Mouse (Mus musculus) stomach, embryonic 14.5 days (tissue): ENCODE measurements around the gene Lyz1. TPM values are rescaled to one million over a fixed set of nuclear protein-coding genes. Genes with fewer than 3 reads are reported as not detected.

Experiments
- ATAC-seq: fragments of 200-750 bp; cut with Nextera tagmentation; 2 replicates; pipeline ENCODE4 v1.8.0; 2017; ENCODE audit warnings: low read depth, moderate TSS enrichment; ENCODE audit not compliant: insufficient number of reproducible peaks, insufficient read depth, low FRiP score
- H3K27ac ChIP-seq: fragments of 300-500 bp; sonication (generic); 2 replicates; pipeline ENCODE4 v1.5.1; 2014; ENCODE audit warnings: mild to moderate bottlenecking, low read length, moderate library complexity, mixed read lengths
- H3K27me3 ChIP-seq: fragments of 300-500 bp; sonication (generic); 2 replicates; pipeline ENCODE4 v1.6.1; 2014; ENCODE audit warnings: low read length, control low read depth, mixed read lengths; ENCODE audit not compliant: control insufficient read depth, insufficient read depth
- H3K36me3 ChIP-seq: fragments of 300-500 bp; sonication (generic); 2 replicates; pipeline ENCODE4 v1.6.1; 2014; ENCODE audit warnings: mild to moderate bottlenecking, control low read depth, low read length, moderate library complexity, mixed read lengths; ENCODE audit not compliant: control insufficient read depth, insufficient read depth
- H3K4me1 ChIP-seq: fragments of 300-500 bp; sonication (generic); 2 replicates; pipeline ENCODE4 v1.6.1; 2014; ENCODE audit warnings: low read length, control low read depth, mixed read lengths; ENCODE audit not compliant: control insufficient read depth, insufficient read depth
- H3K4me2 ChIP-seq: fragments of 300-500 bp; sonication (generic); replicated peaks from 2 replicates; pipeline ENCODE4 v1.6.1; 2014; ENCODE audit warnings: low read depth, low read length, control low read depth
- H3K4me3 ChIP-seq: fragments of 300-500 bp; sonication (generic); 2 replicates; pipeline ENCODE4 v1.5.1; 2014; ENCODE audit warnings: low read depth, low read length, control low read depth
- H3K9ac ChIP-seq: fragments of 300-500 bp; sonication (generic); replicated peaks from 2 replicates; pipeline ENCODE4 v1.6.1; 2014; ENCODE audit warnings: low read depth, mild to moderate bottlenecking, control low read depth, low read length, moderate library complexity, mixed read lengths
- H3K9me3 ChIP-seq: fragments of 300-500 bp; sonication (generic); 2 replicates; pipeline ENCODE4 v1.6.1; 2016; ENCODE audit warnings: low read depth, low read length, control low read depth; ENCODE audit not compliant: control insufficient read depth
- WGBS: fragments of 180-500 bp; shearing (Covaris S2); extraction: QIAGEN DNeasy Blood & Tissue Kit; methylation state at CpG from one replicate; pipeline ENCODE4 v1.1.7; 2014; 5-methylcytosine and 5-hydroxymethylcytosine counted together
- polyA plus RNA-seq: library from polyadenylated mRNA; unstranded; fragments of >200 nt; fragmentation: Nextera tagmentation; extraction: Ambion mirVana; gene quantifications from 2 replicates; pipeline ENCODE4 v1.2.1, GENCODE M21; 2014

Gene Lyz1
- polyA plus RNA-seq, 1 experiment from 2014 or later, result not detected

GRCm38 (mm10) chr10:117320571-117320981 lies 27.9 kb upstream of the Lyz1 start:
- no peaks in the 10 kb centered on the region for H3K4me1 ChIP-seq
- no peaks in the 10 kb centered on the region for H3K27me3 ChIP-seq
- no peaks in the 10 kb centered on the region for H3K36me3 ChIP-seq
- 77% methylated on average over 3 of the region's 3 CpGs for WGBS
- H3K27ac ChIP-seq, result no peak overlapping the region
- no peaks in the 10 kb centered on the region for H3K9me3 ChIP-seq
- ATAC-seq, result no peak
- no peak overlapping the region for H3K4me3 ChIP-seq
- H3K4me2 ChIP-seq, result no peak overlapping the region
- H3K9ac ChIP-seq, result no peak overlapping the region

- no peak for ATAC-seq
- Histone ChIP-seq H3K4me1 (no peaks in the 10 kb centered on the region), H3K4me2 (no peak overlapping the region), H3K9me3 (no peaks in the 10 kb centered on the region), H3K36me3 (no peaks in the 10 kb centered on the region), H3K27ac (no peak overlapping the region), H3K27me3 (no peaks in the 10 kb centered on the region), H3K4me3 (no peak overlapping the region), H3K9ac (no peak overlapping the region)
- WGBS, result 86% methylated on average over 11 of the region's 11 CpGs
Measured at GRCm38 (mm10) chr10:117316391-117316790, 23.7 kb upstream of the Lyz1 start.

- Histone ChIP-seq H3K4me2 (no peak overlapping the region), H3K4me3 (no peak overlapping the region), H3K9ac (no peak overlapping the region), H3K9me3 (no peaks in the 10 kb centered on the region), H3K4me1 (no peaks in the 10 kb centered on the region), H3K36me3 (no peaks in the 10 kb centered on the region), H3K27me3 (no peaks in the 10 kb centered on the region), H3K27ac (no peak overlapping the region)
- no peak for ATAC-seq
- WGBS, result 95% methylated on average over 2 of the region's 2 CpGs
Measured at GRCm38 (mm10) chr10:117313133-117313532, 20.5 kb upstream of the Lyz1 start.

GRCm38 (mm10) chr10:117312168-117312567 lies 19.5 kb upstream of the Lyz1 start:
- Histone ChIP-seq H3K27me3 (no peaks in the 10 kb centered on the region), H3K9me3 (no peaks in the 10 kb centered on the region), H3K4me2 (no peak overlapping the region), H3K4me3 (no peak overlapping the region), H3K36me3 (no peaks in the 10 kb centered on the region), H3K27ac (no peak overlapping the region), H3K4me1 (no peaks in the 10 kb centered on the region), H3K9ac (no peak overlapping the region)
- ATAC-seq, result no peak
- 84% methylated on average over 8 of the region's 8 CpGs for WGBS

- H3K9me3 ChIP-seq, result no peaks in the 10 kb centered on the region
- H3K4me1 ChIP-seq, result no peaks in the 10 kb centered on the region
- no peak overlapping the region for H3K4me3 ChIP-seq
- H3K27me3 ChIP-seq, result no peaks in the 10 kb centered on the region
- no peaks in the 10 kb centered on the region for H3K36me3 ChIP-seq
- no peak overlapping the region for H3K9ac ChIP-seq
- no peak overlapping the region for H3K4me2 ChIP-seq
- WGBS, result 84% methylated on average over 5 of the region's 5 CpGs
- ATAC-seq, result no peak
- no peak overlapping the region for H3K27ac ChIP-seq
Measured at GRCm38 (mm10) chr10:117304371-117304770, 11.7 kb upstream of the Lyz1 start.

- H3K4me3 ChIP-seq, result no peak overlapping the region
- no peaks in the 10 kb centered on the region for H3K9me3 ChIP-seq
- ATAC-seq, result no peak
- no peak overlapping the region for H3K4me2 ChIP-seq
- no peaks in the 10 kb centered on the region for H3K27me3 ChIP-seq
- no peaks in the 10 kb centered on the region for H3K4me1 ChIP-seq
- 91% methylated on average over 1 of the region's 1 CpGs for WGBS
- no peak overlapping the region for H3K27ac ChIP-seq
- H3K9ac ChIP-seq, result no peak overlapping the region
- no peaks in the 10 kb centered on the region for H3K36me3 ChIP-seq
Measured at GRCm38 (mm10) chr10:117301688-117302087, 9.0 kb upstream of the Lyz1 start.

GRCm38 (mm10) chr10:117299901-117300520 lies 7.3 kb upstream of the Lyz1 start:
- ATAC-seq, result no peak
- Histone ChIP-seq H3K9ac (no peak overlapping the region), H3K27ac (no peak overlapping the region), H3K4me2 (no peak overlapping the region), H3K27me3 (no peaks in the 10 kb centered on the region), H3K4me1 (no peaks in the 10 kb centered on the region), H3K4me3 (no peak overlapping the region), H3K36me3 (no peaks in the 10 kb centered on the region), H3K9me3 (no peaks in the 10 kb centered on the region)
- 65% methylated on average over 5 of the region's 5 CpGs for WGBS

GRCm38 (mm10) chr10:117299106-117299505 lies 6.4 kb upstream of the Lyz1 start:
- no peaks in the 10 kb centered on the region for H3K4me1 ChIP-seq
- H3K27ac ChIP-seq, result no peak overlapping the region
- 83% methylated on average over 4 of the region's 4 CpGs for WGBS
- H3K36me3 ChIP-seq, result no peaks in the 10 kb centered on the region
- H3K27me3 ChIP-seq, result no peaks in the 10 kb centered on the region
- H3K9ac ChIP-seq, result no peak overlapping the region
- H3K4me2 ChIP-seq, result no peak overlapping the region
- H3K4me3 ChIP-seq, result no peak overlapping the region
- no peak for ATAC-seq
- H3K9me3 ChIP-seq, result no peaks in the 10 kb centered on the region

GRCm38 (mm10) chr10:117298336-117298735 lies 5.7 kb upstream of the Lyz1 start:
- H3K4me1 ChIP-seq, result no peaks in the 10 kb centered on the region
- H3K9me3 ChIP-seq, result no peaks in the 10 kb centered on the region
- H3K27me3 ChIP-seq, result no peaks in the 10 kb centered on the region
- no peaks in the 10 kb centered on the region for H3K36me3 ChIP-seq
- no peak overlapping the region for H3K27ac ChIP-seq
- no peak overlapping the region for H3K9ac ChIP-seq
- H3K4me2 ChIP-seq, result no peak overlapping the region
- no peak overlapping the region for H3K4me3 ChIP-seq
- WGBS, result 85% methylated on average over 6 of the region's 6 CpGs
- ATAC-seq, result no peak
